Mouse (Mus musculus): Measurements from ENCODE around the gene Tia1.
A peak's percentile ranks its signal among the peaks of the same experiment; 100 is the strongest.

Gene Tia1

DNA sequence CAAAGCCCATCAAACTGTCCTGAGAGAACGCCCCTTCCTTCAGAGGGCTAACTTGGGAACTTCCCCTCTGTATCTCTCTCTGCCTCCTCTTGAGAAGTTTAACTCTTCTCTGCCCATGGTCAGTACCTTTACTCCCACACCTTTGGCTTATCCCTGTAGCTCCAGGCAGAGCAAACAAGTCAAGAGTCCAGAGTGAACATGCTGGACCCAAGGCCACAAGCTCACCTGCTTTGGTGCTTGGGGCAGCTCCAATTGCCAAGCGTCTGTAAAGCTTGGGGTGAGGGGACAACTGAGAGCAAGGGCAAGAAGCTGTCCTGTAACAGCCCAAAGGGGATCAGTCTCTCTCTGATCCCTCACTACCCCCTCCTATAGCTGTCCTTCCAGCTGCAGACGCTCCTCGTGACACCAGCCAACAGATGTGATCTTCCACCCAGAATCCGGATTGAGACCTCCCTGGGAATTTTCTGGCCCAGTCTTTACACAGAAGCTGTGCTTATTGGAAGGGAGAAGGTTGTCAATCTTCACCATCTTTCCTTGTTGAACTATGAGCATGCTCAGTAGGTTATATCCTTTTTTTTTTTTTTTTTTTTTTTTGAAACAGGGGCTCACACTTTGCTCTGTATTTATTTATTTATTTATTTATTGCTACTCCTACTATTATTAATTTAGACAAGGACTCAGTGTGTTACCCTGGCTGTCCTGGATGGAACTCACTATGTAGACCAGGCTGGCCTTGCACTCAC is 18.5 kb upstream of the Tia1 start:
- DNase-seq (ENCODE audit: low spot score), result no peak

DNA sequence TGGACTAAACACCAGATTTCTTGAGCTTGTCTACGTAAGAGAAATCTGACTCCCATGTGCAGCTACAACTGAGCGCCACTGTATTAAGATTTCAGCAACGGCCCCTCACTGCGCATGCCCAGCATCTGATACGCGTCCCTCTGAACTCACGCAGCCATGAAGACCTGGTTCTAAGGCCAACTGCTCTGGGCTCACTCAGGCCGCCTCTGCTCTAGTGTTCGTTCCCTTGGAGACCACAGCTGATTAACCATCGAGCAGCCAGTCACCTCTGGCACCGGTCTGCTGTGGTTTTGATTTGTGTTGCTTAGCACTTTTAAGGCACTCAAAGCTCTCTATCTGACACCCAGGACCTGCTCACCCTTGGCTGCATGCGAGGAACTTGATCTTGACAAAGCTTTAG is 16.7 kb upstream of the Tia1 start:
- DNase-seq (ENCODE audit: low spot score), result no peak

- no peak for DNase-seq (ENCODE audit: low spot score)
Observed at GRCm38 (mm10) chr6:86388461-86388860, 15.6 kb upstream of the Tia1 start.

DNA sequence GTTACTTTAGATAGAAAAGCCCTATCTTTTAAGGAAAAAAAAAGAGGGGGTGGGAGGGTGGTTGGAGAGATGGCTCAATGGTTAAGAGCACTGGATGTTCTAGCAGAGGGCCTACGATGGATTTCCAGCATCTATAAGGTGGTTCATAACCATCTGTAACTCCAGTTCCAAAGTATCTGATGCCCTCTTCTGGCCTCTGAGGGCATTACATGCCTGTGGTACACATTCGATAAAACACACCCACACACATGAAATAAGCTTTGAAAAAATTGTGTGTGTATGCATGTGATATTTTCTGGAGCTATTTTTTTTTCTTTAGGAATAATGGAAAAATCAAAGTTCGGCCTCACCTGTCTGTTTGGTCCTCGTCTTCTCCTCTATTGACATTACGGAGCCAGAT is 12.7 kb upstream of the Tia1 start:
- DNase-seq (ENCODE audit: low spot score), result no peak

DNA sequence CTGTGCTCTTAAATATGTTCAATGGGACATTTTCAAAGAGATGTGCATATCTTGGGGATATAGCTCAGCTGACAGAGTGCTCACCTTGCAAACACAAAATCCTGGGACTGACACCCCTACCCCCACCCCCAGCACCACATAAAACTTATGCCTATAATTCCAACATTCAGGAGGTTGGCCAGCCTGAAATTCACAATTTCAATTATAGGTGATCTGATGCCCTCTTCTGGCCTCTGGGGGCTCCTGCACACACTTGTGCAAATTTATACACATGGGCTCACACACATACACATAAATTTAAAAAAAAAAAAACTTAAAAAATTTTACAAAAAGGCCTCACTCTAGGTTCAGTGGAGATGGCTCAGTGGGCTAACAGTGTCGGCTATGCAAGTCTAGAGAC is 10.8 kb upstream of the Tia1 start:
- no peak for DNase-seq (ENCODE audit: low spot score)

DNA sequence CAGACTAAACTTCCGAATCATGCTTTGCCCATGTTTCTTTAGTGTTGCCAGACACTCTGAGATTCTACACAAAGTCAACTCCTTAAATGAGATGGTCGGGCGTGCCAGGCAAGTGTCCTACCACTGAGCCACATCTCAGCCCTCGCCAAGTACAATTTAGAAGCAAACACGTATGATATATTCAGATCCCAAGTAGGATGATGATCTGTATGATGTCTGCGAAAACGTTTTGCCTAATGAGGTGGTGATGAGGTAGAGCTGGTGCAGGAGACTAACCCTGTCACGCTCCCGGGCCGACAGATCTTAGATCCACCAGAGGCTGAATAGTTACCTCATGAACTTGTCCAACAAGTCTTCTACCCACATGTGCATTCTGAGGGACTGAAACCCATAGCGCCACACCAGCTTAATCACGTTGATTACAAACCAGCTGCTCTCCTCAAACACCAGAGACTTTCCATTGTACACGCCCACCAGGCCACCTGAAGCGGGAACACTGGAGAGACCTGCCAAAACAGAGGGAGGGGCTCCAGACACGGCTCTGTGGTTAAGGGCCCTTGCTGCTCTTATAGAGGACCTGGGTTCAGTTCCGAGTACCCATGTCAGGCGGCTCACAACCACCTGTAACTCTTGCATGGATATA is 9.8 kb upstream of the Tia1 start:
- DNase-seq (ENCODE audit: low spot score), result no peak

DNA sequence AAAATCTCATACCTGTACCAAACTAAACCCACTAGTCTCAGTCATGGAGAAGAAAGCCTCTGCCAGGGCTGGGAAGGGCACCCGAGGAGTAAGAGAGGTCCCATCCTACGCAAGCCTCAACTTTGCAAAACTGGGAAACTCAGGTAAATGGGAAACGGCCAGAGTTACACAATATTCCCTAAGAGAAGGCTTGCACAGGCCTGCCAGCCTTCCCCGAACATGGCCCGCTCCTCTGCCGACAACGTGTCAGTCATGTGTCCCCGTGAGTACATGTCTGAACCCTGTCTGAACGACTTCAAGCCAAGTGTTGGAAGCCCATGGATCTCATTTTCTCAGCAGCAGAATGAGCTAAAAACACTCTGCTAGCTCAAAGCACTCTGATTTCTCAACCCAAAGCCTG is 9.0 kb upstream of the Tia1 start:
- DNase-seq (ENCODE audit: low spot score), result no peak

- DNase-seq (ENCODE audit: low spot score), result no peak
Observed at GRCm38 (mm10) chr6:86395969-86396368, 8.1 kb upstream of the Tia1 start.

DNA sequence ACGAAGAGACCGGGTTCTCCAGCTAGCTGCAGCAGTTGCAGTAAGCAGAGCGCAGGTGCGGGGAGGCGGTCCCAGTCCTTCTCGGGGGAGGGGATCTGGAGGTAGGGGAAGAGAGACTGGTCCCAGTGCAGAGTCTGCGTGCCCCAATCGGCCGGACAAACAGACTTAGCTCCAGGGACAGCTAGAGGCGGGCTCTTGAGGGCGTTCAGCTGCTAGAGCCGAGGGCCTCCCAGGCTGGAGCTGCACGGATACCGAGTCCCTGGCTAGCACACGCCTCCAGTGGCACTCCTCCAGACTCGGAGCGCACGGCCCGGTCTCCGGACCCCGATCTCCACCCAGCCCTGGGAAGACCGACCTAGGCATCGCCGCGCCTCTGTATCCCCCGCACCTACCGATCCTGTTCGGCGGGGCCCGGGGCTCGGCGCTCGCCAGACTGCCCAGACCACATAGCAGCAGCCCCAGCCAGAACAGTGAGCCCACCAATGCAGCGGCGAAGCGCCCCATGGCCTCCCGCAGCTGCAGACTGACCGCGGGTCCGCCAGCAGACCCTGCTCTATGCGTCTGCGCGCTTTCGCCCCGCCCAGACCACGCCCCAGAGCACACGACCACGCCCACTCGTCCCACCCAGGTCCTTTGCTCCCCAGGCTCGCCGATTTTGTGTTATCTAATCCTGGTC is 7.3 kb upstream of the Tia1 start, which contains the start of gene Pcyox1:
Gene Pcyox1, minus strand, starts transcription at position 574 of the 676 bp plus-strand sequence.
- DNase-seq (ENCODE audit: low spot score), result peak; percentile 88

DNA sequence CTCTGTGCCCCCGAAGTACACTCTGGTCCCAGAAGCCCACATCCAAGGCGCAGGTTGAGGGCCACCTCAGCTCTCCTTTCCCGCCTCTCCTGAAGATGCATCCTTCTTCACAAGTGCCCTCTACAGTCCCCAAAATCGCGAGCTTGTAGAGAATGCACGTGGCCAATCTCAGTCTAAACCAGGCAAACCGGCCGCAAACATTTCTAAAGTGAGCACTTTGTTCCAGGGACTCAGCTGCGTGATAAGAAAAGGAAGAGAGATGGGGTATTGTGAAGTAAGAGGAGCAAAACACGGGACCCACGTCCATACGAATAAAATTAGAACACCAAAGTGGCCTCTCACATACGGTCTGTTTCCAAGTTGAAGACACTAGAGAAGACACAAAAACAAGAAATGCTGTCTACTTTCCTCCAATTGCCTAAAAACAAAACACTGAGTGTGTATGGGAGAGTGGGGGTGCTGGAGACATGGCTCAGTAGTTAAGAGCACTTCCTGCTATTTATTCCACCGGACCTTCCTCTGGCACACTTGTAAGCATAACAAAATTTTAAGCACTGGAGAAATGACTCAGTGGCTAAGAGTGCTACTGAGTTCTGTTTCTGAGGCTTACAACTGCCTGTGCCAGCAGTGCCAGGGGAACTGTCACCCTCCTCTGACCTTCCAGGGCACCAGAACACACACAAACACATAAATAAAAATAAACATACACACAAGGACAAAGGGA is 6.6 kb upstream of the Tia1 start:
- DNase-seq (ENCODE audit: low spot score), result peak; percentile 59

DNA sequence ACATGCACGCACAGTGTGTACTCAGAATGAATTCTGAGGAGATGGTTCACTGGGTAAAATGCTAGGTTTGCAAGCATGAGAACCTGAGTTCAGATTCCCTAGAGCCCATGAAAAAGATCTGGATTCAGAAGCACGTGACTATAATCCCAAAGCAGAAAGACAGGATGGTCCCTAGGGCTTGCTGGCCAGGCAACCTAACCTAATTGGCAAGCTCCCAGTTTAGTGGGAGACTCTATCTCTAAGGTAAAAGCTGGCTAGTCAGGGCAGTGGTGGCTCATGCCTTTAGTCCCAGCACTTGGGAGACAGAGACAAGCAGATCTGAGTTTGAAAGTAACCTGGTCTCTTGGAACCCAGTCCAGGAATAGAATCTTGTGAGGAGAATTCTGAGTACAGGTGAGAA is 5.0 kb upstream of the Tia1 start:
- peak; percentile 62 for DNase-seq (ENCODE audit: low spot score)

GRCm38 (mm10) chr6:86399995-86400394 is 4.0 kb upstream of the Tia1 start:
- DNase-seq (ENCODE audit: low spot score), result peak; percentile 51

DNA sequence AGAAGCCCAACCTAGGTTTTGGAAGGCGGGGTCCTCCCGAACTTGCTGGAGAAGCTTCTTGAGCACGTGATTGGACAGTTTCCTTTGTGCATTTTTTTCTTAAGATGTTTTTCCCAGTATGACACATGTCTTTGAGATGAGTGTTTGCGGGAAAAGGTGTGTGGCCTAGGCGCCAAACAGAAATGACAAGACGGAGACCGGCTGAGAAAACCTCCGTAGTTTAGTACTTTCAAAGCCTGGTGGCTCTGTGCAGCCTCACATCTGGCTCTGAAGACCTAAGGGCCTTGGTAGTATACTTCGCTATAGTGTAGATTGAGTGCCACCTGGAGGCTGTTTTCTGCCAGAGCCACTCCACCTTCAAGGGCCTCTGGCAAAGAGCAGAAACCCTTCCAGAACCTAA is 3.0 kb upstream of the Tia1 start:
- DNase-seq (ENCODE audit: low spot score), result peak; percentile 91

DNA sequence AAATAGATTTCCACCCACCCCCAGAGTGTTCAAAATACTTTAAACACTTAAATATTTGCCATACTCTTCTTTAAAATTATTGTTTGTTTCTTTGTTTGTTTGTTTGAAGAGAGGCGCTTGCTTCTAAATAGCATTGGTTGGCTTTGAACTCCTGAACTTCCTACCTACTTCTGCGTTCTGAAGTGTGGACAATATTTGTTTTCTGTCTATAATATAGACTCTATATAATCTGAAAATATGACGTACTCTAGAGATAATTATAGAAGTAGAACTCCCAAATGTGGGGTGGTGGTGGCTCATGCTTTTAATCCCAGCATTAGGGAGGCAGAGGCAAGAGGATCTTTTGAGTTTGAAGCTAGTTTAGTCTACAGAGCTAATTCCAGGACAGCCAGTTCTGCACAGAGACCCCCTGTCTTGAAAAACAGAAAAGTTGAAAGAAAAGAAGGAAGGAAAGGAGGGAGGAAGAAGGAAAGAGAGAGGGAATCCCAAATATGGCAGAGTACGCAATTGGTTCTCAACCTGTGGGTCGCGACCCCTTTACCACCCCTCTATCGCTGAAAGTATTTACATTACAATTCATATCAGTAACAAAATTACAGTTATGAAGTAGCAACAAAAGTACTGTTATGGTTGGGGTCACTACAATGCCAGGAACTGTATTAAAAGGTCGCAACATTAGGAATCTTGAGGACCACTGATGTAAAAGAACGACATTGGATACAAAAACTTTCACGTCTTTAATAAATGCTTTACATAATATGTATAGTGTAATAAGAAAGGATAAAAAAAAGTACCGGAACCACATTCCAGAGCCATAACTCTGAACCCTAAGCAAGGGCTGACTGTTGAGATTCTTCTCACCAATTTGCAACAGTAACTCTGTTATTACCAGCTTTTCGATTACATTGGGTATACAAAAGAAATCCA is 1.1 kb upstream of the Tia1 start:
- no peak for DNase-seq (ENCODE audit: low spot score)

- DNase-seq (ENCODE audit: low spot score), result peak; percentile 94
Observed at GRCm38 (mm10) chr6:86403728-86404099, 305 bp upstream of the Tia1 start.

DNA sequence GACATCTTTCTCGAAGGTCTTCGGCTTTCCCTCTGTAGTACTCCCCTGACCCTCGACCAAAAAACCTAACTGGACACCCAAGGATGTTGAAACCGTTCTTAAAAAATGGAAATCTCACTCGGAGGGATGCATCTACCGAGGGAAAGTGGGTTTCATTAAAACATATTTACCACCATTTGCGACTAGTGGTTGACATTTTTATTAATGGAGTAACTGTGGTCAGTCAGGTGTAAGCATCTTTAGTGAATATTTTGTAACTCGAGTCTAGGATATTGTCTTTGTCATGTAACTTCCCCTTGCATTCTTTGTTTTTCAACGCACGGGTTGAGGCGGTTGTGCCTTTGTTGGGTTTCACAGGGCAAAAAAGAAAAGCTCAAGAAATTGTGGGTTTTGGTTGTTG is 977 bp downstream of the Tia1 start:
- peak; percentile 60 for DNase-seq (ENCODE audit: low spot score)

- DNase-seq (ENCODE audit: low spot score), result no peak
Observed at GRCm38 (mm10) chr6:86406306-86406705, 2.3 kb downstream of the Tia1 start.

DNA sequence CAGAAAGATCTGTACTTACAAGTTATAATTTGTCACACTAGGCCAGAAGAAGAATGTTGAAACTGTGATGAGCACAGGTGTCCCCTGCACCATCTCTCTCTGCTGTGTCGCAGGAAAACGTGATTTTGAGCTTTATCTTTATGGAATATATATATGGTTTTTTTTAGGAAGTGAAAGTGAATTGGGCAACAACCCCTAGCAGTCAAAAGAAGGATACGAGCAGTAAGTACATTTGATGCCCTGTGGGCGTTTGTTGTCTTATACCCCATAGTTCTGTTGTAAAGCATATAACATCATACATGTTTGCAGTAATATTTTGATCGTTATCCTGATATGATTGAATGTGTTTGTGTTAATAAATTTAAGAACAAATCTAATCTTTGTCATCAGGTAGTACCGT is 14.7 kb downstream of the Tia1 start:
- no peak for DNase-seq (ENCODE audit: low spot score)

DNA sequence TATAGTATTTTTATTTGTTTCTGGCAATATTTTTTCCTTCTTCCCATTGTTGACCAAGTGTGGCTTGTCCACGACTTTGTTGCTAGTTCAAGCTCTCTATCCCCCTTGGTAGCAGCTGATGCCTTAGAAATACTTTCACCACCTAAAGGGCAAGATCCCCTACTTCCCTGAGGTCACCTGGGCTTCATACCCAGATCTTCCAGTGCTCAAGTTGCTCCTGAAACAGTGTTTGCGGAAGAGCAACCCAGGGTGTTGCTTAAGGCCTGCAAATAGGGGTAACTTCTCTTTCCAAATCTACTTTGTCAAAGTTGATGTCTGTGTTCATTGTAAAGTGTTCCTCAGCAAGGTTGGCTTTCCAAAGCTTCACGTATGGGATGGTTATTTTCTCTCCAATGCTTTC is 15.2 kb downstream of the Tia1 start:
- no peak for DNase-seq (ENCODE audit: low spot score)

- DNase-seq (ENCODE audit: low spot score), result no peak
Observed at GRCm38 (mm10) chr6:86420491-86420890, 16.5 kb downstream of the Tia1 start.

- no peak for DNase-seq (ENCODE audit: low spot score)
Observed at GRCm38 (mm10) chr6:86426358-86426757, 22.3 kb downstream of the Tia1 start, which contains the start of gene Gm44790. TSS of gene Gm44790 (plus strand) at chr6:86426658.
